Mouse (Mus musculus) c-Kit-negative CD71-positive TER-119-positive erythroid progenitor cells, embryonic 14.5 days (primary cell): ENCODE measurements around the gene 1700024P04Rik.
"Not testable (repeated sequence)": the region's sequence is repeated elsewhere in the genome, so short reads cannot be mapped to it uniquely, and the experiment has no call there.

Experiments
- DNase-seq: peaks from one replicate; pipeline ENCODE4 v3.0.0-alpha.2; 2013; ENCODE audit warnings: low read depth, low spot score

The 1700024P04Rik gene

DNA sequence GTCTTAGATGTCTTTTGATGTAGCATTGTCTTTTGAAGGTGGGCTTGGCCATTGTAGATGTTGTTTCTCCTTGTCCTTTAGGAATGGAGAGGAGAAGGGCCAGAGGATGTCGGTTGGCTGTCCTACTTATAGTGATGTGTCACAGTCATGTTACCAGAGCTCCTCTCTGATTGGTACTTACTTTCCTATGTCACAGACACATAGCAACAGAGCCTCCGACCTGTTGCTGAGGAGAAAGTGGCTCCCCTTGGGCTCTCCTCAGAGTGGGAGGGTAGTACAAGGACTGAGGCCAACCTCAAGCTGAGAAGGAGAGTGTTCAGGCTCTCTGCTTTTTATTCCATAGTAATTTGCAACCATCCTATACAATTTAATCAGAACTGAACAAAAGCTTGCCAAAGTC is at the start of gene 1700024P04Rik:
TSS of gene 1700024P04Rik (minus strand) at position 101 of the 400 bp plus-strand sequence.
- DNase-seq, result no peak

- DNase-seq, result no peak
Measured at GRCm38 (mm10) chr13:99031223-99032216, 47.2 kb upstream of the 1700024P04Rik start.

- DNase-seq, result no peak
Measured at GRCm38 (mm10) chr13:99030579-99031200, 46.3 kb upstream of the 1700024P04Rik start.

GRCm38 (mm10) chr13:99025268-99025667 is 40.9 kb upstream of the 1700024P04Rik start:
- DNase-seq, result no peak

DNA sequence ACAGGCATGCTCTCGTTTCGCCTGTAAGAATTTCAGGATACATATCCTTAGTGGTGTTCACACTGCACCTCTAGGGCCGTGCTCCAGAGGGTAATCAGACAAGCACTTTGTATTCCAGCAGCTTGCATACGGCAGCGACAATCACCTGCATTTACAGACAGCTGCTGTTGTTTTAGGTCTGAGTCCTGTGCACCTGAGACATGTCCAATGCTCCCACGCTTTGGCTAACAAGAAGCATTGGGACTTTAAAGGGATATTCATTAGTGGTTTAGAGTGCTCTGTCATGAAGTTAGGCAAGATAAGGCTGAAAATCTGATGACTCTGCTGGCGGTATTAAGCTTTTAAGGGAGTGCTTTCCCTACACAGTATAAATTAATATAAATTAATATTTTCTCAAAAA is 37.7 kb upstream of the 1700024P04Rik start:
- DNase-seq, result no peak

GRCm38 (mm10) chr13:99021181-99021580 is 36.8 kb upstream of the 1700024P04Rik start:
- DNase-seq, result no peak

GRCm38 (mm10) chr13:99019831-99020669 is 35.7 kb upstream of the 1700024P04Rik start:
- peak; percentile 81 for DNase-seq

DNA sequence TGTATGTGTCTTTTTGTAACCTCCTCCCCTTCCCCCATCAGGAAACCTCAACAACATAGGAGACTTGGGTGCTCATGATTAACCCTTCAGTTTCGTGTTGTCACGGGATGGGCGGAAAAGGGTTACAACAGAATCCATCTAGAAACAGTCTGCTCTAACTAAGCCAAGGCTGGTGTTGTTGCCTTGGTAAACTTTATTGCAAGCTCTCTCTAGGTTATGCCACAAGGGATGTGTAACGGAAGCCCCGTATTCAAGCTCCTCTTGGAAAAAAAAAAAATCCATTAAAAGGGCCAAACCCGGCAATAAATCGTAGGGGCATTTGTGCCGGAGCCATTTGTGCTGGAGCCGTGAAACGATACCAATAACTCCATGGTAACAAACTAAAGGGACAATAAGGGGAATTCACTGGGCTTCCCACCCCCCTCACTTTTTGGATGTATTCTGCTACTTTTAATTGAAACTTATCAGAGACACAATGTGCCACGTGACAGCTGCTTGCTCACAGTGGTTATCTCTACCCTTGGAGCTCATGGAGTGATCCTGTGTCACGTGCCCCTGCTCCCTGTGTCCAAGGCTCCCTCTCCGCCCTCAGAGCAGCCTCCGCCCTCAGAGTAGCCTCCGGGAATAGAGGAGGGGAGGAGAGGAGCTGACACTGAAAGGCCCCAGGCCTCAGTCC is 34.3 kb upstream of the 1700024P04Rik start:
- peak; percentile 73 for DNase-seq

DNA sequence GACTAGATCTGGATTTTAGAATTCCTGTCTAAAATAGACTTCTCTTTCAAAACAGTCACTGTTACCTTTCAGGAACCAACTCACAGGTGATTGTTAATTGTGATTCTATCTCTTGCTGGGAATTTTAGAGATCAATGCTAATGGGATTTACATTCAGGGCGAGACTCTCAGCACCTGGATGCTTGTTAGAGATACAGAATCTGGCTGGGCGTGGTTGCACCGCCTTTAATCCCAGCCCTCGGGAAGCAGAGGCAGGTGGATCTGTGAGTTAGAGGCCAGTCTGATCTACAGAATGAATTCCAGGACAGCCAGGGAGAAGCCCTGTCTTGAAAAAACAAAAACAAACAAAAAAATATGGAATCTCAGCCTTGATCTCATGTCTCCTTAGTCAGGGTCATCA is 32.3 kb upstream of the 1700024P04Rik start:
- no peak for DNase-seq

DNA sequence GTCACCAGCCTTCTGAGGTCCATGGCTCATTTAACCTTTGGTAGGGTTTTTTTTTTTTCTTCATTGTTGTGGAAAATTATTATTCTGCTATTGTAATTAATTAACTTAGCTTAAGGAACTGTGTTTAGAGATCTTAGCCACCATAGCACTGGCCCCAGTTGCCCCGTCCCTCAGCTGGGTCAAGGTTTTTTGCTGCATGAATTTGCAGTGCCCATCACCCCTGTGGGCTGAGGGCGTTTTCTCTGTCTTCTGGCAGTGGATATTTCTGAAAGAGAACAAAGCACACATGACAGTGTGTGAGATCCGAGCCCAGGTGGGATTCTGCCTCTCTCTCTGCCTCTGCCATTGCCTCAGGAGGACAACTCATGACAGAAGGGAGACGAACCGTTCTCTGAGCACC is 28.5 kb upstream of the 1700024P04Rik start:
- no peak for DNase-seq

DNA sequence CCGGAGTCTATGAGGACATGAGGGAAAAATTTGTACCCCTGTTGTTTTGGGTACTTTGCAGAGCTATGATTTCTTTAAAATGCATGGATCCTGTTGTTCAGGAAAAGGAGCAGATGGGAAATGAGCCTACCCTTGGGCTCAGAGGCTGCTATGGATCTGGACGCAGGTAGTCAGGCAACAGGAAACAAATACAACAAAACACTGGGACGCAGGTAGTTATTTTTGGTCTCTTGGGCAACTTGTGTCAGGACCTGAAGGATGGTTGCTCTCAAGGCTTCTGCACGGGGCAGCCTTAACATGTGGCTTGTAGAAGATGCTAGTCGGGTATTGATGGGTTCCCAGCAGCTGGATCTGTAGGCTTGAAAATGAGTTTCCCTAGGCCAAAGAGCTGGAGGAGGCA is 23.6 kb upstream of the 1700024P04Rik start:
- DNase-seq, result no peak

GRCm38 (mm10) chr13:99006389-99007099 is 22.2 kb upstream of the 1700024P04Rik start:
- no peak for DNase-seq

- DNase-seq, result not testable (repeated sequence)
Measured at GRCm38 (mm10) chr13:99001652-99002051, 17.3 kb upstream of the 1700024P04Rik start.

GRCm38 (mm10) chr13:98997025-98997424 is 12.7 kb upstream of the 1700024P04Rik start:
- no peak for DNase-seq

GRCm38 (mm10) chr13:98977070-98977785 is 7.1 kb downstream of the 1700024P04Rik start:
- no peak for DNase-seq

DNA sequence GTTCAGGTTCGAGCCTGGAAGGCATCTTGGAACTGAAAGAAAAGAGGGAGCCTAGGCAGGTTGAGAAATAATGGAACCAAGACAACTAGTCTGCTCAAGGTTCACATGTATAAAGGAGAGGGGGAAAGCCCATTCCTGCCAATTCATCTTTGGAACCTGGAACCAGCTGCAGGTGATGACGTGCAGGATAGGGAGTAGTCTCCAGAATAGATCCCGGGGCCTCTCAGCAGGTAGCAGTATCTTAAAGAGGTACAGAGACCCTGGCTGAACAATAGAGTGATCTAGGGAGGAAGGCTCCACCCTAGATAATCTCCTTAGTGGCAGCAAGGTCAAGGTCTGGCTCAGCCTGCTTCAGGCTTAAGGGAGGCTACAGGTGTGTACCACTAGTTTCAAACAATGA is 8.3 kb downstream of the 1700024P04Rik start:
- DNase-seq, result not testable (repeated sequence)

DNA sequence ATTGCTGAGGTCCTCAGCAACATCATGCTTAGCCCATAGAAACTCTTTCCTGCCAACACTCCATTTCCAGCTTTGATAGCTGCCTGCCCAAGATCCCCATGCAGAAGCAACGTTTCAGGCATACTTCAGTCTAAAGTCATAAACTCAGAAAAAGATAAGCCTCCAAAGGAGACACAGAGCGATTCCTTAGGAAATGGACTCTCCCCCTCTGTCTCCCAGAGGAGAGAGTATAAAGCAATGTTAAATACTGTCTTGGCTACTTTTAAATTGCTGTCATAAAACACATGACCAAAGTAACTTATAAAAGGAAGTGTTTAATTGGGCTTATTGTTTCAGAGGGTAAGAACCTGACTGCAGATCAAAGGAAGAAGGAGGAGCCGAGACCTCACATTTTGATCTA is 12.3 kb downstream of the 1700024P04Rik start:
- DNase-seq, result no peak

GRCm38 (mm10) chr13:98971641-98972040 is 12.7 kb downstream of the 1700024P04Rik start:
- no peak for DNase-seq

- DNase-seq, result no peak
Measured at GRCm38 (mm10) chr13:98968517-98968916, 15.8 kb downstream of the 1700024P04Rik start.

- no peak for DNase-seq
Measured at GRCm38 (mm10) chr13:98967942-98968341, 16.4 kb downstream of the 1700024P04Rik start.
